Mouse (Mus musculus) gastrocnemius, adult 8-10 months (tissue): ENCODE measurements around the gene Agap1. TPM values are rescaled to one million over a fixed set of nuclear protein-coding genes. Genes with fewer than 3 reads are reported as not detected.

Experiments used
- DNase-seq, 2 experiments: peaks; one replicate each; pipeline ENCODE4 v3.0.0; 2022; ENCODE audit warnings: low spot score in 2 of 2
- total RNA-seq, 4 experiments: library from RNA; stranded (reverse); gene quantifications; 2 replicates each; pipeline ENCODE4 v1.2.4; 2022

The Agap1 gene
- 10 to 100 TPM; 16.7 to 21.6 (median 20.1) TPM for total RNA-seq

DNA sequence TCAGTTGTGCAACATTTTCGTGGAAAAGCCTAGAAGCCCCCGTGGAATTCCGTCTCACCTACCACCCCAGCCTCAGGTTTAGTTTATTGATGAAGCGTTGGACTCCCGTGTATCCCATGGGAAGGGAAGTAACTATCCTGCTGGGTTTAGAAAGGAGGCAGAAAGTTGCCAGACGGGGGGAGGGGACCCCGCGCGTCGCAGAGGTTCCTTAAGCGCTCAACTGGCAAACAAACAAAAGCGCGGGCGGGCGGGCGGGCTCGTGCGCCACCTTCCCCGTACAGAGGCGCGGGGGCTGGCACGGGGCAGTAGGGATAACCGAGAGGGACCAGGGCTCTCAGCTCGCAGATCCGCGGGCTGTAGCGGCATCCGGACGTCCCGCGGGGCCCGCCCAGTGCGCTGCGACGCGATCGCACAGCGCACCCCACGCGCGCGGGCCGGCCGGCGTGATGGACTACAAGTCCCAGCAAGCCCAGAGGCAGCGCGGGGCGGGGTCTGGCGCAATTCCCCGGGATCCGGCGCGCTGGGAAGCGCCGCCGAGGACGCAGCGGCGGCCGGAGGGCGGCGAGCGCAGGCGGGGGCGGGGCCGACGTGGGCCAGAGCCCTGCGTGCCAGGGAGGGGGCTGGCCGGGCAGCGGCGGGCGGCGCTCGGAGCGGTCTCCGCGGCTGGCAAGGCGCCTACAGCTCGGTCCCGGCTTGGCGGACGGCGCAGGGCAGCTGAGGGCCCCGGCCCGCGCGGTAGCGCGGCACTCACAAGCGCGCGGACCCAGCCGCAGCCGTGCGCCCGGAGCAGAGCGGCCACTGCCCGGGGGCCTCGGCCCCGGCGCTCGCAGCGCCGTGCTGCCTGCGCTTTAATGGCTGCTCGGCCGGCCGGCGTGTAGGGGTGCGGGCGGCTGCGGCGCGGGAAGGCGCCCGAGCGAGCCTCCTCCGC is at the start of gene Agap1:
Gene Agap1 (plus strand): TSS at position 611 of the 928 bp plus-strand sequence.
- peak; percentile 93 to 94 for DNase-seq

DNA sequence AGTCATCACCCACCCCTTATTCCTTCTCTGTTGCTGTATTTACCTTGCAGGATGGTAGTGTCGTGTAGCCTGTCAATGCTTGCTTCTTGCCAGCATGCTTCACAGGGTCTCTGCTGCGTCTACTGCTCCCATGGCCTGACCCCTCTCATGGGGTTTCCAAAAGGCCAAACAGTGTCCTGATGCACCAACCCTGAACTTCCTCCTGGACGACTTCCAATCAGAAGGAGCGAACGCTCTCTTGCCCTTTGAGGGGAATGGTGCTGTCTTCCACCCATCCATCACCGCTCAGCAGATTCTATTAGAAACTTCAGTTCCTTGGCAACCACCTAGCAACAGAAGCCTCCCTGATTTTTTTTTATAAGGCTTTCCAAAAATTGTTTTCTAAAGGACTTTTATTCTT is 48.6 kb upstream of the Agap1 start:
- no peak for DNase-seq

DNA sequence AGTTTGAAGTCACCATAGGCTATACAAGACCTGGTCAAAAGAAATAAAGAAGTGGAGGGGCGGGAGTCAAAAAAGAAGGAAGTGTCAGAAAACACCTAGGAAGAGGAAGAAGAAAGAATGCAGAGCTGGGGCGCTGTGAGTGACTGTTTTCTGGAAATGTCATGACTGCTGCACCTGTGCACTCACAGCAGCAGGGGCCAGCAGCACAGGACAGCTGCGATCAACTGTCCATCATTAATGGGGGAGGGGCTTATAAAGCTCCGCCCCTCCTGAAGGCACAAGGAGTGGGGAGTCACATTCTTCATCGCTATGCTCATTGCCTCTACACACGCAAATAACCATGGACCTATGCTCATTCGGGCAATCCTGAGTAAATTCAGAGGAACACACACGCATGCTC is 46.6 kb upstream of the Agap1 start:
- no peak for DNase-seq

DNA sequence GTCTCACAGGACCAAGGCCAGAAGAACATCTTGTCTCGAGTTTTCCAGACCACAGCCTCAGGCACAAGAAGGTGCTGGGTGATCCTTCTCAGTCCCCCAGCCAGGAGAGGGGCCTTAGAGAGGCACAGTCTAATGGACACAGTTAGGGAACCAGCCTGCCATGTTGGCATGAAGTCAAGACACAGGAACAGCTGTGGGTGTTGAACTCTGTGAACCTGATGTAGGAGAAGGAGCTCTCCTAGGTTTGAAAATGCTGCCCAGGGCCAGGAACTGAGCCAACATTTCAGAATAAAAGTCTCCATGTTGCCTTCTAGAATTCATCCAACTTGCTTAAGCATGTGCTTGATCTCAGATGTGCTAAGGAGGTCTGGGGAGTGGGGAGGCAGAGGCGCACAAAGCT is 41.5 kb upstream of the Agap1 start:
- DNase-seq: no peak

DNA sequence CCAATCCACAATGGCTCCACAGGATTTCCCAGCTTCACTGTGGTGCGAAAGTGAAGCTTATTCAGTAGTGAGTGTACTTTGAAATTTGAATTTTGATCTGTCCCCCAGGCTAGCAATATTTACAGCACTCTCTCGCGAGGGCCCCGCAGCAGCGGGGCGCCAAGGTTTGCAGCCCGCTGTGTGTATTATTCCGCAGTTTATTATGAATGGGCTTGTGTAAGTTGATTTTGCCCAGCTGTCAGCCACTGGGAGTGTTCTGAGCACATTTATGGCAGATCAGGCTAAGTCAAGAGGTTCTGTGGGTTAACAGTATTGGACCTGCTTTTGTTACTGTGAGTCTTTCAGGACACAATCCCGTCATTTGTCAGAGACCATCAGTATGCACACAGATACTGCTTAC is 40.0 kb upstream of the Agap1 start:
- DNase-seq: no peak

DNA sequence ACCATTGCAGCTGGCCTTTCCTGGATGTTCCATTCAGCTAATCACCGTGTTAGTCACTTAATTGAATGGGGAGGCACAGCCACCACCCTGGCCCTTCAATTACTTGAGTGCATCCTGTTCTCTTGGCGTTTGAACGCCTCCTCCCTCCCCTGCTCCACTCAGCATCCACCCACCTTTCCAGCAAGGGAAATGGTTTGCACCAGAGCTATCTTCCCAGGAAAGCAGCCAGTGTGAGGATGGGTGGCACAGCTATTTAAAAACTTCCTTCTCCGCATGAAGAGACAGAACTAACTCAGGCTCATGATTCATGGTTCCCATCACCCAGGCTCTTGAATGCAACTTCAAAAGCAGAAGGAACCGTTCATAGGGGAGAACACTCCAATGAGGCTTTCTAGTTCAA is 37.7 kb upstream of the Agap1 start:
- no peak for DNase-seq

DNA sequence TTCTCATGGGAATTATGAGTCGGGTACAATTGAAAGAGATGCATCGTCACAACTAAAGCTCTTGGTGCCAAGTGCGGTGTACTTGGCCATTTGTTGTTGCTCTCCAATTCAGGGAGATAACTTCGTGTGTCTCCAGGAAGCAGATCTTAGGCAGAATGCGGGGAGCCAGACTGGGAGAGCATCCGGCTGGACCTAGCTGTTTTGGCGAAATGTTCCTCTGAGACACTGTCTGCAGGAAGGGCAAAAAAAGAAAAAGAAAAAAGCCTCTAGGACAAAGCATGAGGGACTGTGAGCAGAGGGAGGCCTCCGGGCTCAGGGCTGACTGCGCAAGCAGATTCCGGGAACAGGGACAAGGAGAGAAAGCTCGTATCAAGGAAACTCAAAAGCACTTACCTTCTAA is 34.0 kb upstream of the Agap1 start:
- DNase-seq: no peak

DNA sequence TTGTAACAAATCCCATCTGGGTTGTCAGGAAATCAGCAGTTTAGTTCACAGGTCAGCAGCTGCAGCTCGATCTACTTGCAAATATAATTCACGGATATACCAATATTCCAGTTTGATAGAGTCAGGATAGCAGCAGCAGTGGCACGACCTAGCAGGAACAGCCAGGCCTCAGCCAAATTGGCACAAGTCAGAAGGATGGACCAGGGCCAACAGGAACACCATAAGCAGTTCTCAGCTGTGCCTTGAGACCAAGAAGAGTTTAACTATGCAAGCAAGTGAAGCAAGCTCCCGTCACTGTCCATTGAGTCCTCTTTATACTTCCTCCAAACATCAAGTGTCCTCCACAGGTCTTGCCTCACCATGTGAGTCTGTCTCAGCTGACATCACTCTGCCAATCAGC is 33.2 kb upstream of the Agap1 start:
- DNase-seq: no peak

DNA sequence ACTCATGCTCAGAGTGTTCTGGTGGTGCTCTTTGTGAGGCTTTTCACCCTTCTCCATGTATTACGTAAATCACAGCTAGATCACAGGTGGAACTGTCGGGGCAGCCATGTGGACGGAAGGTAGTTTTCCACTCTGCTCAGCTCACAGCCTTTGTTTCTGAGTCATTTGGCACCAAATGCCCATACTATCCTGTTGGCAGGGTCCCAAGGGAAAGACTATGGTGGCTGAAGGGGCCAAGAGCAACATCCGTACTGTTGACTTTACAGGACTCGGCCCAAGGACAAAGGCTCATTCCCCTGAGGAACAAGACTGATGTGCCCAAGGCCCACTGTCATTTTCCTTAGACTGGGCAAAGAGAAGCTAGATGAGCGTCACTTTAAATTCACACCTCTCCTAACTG is 30.0 kb upstream of the Agap1 start:
- no peak for DNase-seq

DNA sequence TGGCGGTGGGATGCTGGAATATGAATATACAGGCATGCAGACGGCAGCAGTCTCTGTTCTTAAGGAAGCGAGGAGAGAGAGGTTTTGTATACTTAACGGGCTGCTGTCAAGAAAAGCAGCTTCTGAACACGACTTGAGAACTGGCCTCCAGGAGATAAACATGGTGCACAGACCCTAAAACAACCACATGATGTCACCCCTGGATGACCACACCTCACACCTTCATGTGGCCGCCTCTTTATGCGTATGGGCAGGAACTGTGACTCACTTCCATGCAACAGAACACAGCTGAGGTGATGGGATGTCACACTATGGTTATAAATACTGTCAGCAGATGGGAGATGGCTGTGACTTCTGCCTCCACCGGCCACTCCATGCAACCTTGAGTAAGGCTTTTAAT is 28.5 kb upstream of the Agap1 start:
- DNase-seq: no peak

DNA sequence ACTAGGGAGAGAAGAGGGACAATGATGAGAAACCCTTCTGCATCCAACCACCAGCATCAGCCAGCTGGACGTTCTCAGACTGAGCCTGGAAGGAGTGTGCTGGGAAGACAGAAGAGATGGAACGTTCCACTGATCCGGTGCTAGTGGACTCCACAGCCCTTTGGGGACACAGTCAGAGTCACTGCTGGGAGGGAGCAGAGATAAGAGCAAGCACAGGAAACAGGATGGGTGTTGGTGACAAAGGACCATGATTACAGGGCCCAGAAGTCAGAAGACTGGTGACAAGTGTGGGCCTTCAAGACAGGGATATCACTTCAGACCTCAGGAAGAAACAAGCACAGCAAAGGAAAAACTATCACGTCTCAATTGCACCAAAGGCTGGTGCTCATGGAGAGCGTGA is 25.9 kb upstream of the Agap1 start:
- no peak for DNase-seq

DNA sequence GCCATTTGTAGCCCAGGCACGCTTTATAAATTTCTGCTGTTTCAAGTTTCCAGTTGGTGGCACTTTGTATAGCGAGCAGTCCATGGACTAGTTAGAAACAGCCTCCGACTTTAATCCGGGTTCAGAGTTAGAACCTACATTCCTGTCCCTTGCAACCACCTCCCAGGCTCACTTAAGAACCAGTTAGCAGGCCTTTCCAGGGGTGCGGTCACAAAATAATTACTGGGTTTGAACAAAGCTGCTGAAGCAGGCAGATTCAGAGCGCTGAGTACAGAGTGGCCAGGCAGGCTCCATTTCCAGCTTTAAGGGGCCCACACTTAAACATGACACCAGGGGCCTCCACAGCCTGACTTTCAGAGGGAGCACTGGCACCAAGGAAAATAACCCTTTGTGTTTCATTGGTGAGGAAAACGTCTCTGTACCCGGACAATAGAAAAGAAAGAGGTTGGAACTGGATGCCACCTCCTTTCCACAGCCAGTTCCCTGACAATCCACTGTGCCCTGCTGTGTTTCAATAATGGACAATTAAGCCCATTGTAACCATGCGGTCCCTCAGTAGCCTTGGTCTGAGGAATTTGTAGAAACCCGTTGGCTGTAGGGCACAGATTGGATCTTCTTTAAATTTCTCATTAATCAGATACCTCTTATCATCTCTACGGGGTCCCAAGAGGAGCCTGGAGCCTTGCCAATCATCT is 24.5 kb upstream of the Agap1 start:
- no peak for DNase-seq

DNA sequence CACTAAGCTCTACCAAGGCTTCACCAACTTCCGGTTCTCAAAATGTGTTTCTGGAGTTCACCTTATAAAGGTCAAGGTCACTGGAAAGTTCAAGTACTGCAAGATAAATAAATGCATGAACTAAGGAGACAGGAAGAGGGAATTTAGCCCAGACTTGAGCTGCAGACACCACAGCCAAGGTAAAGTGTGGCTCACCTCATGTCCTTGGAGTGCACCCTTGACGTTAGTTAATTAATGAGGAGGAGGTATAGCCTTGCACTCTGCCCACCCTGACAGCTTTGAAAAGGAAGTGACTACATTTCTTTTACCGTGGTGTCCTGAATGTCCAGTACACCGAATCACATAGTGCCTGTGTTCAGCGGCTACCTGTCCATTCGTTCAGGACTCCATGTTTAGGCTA is 15.3 kb upstream of the Agap1 start:
- DNase-seq: no peak

DNA sequence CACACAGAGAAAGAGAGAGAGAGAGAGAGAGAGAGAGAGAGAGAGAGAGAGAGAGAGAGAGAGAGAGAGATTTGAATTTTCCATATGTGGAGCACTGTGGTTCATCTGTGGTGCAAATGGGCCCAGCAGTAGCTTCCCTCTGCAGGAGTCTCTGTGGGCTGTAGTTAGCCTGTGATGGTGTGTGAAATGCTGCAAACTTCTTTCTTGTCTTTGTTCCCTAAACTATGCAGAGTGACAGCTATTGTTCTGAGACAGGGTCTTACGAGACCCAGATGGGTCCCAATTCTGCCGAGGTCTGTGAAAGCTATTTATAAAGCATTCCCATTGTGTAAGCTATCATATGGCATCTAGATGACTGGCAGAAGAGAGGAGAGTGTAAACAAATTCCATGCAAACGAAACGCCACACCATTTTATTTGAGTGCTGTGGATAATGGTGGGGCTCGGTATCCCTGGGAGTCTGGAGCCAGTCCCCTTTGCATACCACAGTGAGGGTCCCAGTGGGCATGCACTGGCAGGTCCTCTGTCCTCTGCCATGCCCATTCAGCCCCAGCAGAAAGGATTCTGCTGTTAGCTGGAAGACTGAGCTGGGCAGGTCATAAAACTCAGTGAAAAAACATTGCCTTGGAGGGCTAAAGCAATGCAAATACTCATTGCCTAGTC is 13.2 kb upstream of the Agap1 start:
- no peak for DNase-seq

DNA sequence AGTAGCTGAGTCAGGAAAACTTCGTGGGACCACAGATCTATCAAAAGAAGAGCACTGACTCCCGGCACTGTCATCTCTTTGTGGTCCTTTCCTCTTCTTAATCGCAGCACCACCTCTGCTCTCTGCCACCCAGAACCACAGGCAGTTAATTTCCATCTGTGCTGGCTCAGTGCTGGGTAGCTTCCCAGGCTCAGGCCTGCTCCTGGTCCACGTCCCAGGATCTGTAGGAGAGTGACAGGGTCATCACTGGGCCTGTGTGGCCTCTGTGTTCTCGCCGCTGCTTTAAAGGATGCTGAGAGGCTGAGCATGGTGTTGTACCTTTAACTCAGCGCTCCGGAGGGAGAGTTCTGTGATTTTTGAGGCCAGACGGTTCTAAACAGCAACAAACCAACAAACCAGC is 11.1 kb upstream of the Agap1 start:
- no peak for DNase-seq

DNA sequence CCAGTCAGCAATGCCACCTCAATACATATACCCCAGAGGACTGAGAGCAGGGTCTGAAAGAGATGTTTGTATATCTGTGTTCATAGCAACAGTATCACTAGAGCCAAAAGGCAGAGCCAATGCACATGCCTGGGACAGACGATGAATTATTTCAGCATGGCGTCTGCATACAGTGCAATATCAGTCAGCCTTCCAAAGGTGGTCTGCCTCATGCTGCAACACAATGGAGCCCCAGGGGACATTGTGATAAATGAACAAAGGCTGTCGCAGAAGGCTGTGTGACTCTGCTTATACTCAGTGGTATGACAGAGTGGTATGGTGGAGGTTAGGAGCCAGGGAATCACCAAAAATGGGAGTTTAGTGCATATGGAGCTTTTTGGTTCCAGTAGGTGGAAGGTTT is 10.6 kb upstream of the Agap1 start:
- no peak for DNase-seq

DNA sequence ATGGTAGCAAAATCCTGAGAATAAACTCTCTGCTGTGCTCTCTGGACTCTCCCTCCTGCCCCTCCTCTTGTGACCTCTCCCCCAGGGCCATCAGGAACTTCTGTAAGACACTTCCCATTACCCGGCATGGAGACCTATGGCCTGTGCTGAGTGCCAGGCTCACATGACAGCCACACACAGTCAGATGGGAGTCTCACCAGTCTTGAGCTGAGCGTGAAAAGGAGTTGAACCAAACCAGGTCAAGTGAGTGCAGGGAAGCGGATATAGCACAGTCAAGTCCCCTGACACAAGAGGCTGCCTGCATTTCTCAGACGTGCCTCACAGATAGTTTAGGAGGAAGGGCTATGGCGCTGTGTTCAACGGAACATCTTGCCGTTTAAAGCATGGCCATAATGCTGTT is 4.5 kb upstream of the Agap1 start:
- DNase-seq: no peak

DNA sequence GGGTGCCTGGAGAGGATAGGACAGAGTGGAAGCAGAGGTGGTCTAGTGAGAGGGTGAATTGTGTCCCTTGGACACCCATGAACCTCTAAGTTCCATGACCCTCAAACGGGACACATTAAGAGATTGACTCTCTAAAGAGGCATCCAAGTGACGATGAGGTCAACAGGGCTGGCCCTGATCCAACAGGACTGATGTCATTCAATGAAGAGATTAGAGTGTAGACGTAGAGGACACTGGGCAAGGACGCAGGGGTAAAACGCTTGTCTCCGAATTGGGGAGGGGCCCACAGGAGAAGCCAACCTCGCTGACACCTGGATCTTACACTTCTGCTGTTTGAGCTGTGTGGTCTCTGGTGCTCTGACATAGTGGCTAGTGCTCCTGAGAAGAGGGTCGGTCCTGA is 2.5 kb upstream of the Agap1 start:
- DNase-seq: no peak

DNA sequence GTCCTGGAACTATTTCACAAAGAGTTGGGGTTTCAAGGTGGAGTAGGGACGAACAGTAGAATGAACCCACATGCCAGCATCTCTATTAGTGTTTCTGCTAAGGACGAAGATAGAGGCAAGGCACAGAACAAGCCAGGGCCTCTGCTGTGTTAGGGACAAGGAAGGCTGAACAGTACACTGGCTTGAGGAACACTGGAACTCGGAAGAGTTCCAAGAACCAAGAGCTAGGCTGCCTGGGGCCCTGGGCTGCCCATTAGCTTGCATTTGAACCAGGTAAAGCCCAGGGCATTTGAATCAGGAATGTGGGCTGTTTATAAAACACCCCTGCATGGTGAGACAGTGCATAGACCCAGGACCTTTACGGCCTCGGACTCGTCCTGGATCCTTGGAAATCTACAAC is 940 bp upstream of the Agap1 start:
- no peak for DNase-seq

DNA sequence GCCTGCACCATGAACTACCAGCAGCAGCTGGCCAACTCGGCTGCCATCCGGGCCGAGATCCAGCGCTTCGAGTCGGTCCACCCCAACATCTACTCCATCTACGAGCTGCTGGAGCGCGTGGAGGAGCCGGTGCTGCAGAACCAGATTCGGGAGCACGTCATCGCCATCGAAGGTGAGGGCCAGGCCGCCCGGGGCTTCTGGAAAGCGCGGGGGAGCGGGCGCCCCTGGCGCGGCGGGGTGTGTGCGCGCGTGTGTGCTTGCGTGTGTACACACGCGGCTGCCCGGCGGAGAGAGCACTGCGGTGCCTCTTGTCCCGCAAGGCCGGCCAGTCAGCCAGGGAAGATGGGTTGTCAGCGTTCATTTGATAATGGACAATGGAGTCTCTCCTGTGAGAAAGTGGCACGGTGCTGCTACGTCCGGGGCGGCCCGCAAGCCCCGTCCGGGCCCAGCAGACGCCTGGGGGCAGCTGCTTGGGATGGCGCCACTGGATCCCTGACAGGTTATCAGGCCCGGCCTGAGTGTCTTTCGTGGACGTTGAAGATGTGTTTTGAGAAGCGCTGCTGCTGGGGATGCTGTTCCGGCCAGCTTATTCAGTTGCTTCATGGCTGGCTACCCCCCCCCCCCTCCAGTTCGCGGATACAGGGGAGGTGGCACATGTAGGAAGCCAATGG is 950 bp downstream of the Agap1 start:
- DNase-seq: peak; percentile 10 to 30

DNA sequence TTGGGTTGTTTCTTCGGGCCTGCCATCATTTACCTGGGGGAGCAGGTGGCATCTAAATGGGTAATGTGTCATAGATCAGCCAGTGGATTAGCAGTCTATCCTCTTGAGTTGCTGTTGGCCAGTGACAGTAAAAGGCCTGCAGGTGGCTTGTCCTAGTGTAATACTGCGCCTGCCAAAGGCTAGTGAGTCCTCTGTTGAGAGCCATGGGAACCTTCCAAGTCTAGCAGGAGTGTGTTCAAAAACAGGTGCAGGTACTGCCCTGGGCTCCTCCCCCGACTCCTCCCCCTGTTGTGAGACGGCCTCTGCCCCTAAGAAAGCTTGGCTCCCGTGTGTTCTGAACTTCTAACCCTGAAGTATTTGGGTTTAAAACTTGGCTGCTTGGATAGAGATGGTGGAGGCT is 1.9 kb downstream of the Agap1 start:
- DNase-seq: no peak
